Mouse (Mus musculus): ENCODE results near the gene Alkbh1. TPM values are rescaled to one million over a fixed set of nuclear protein-coding genes. Genes with fewer than 3 reads are reported as not detected.

Gene Alkbh1
- polyA plus RNA-seq, 2 experiments: 48.3 to 60.2 TPM

DNA sequence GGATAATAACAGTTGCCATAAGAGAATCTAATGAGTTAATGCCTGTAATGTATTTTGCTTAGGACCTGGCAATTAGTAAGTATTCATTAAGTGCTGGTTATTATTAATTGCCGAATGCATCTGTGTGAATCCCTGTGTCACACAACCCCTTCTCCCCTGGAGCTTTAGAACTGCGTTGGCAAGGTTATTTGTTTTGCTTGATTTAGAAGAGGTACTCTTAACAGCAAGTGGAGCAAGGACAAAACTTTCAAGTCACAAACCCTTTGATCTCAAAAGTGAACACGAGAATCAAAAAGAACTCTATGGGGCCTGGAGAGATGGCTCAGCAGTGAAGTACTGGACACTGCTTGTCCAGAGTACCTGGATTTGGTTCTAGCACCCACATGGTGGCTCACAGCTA lies 54.6 kb downstream of the Alkbh1 start:
- 68% methylated on average over 3 of the region's 3 CpGs for WGBS
- Histone ChIP-seq H3K4me1 (ENCODE audit: control insufficient read depth, insufficient read depth, low read length) (peaks cover 6% of the 10 kb centered on the region), H3K9me3 (ENCODE audit: control insufficient read depth, low read length) (no peaks in the 10 kb centered on the region), H3K9ac (ENCODE audit: low read depth, low read length, severe bottlenecking) (no peak overlapping the region), H3K36me3 (ENCODE audit: control insufficient read depth, insufficient read depth, low read length) (no peaks in the 10 kb centered on the region), H3K27me3 (ENCODE audit: control insufficient read depth, insufficient read depth, low read length) (no peaks in the 10 kb centered on the region), H3K27ac (replicated peaks; ENCODE audit: low read depth, low read length) (no peak overlapping the region), H3K4me3 (replicated peaks; ENCODE audit: low read length) (no peak overlapping the region), H3K4me2 (replicated peaks; ENCODE audit: low read depth, low read length, severe bottlenecking) (no peak overlapping the region)
- ATAC-seq (ENCODE audit: low FRiP score, low read depth) (no peak), DNase-seq (ENCODE audit: low spot score) (no peak)
- TF ChIP-seq POLR2A (IDR thresholded peaks at IDR 0.05; ENCODE audit: borderline replicate concordance, extremely low read depth, insufficient read depth, insufficient read length): no peak

DNA sequence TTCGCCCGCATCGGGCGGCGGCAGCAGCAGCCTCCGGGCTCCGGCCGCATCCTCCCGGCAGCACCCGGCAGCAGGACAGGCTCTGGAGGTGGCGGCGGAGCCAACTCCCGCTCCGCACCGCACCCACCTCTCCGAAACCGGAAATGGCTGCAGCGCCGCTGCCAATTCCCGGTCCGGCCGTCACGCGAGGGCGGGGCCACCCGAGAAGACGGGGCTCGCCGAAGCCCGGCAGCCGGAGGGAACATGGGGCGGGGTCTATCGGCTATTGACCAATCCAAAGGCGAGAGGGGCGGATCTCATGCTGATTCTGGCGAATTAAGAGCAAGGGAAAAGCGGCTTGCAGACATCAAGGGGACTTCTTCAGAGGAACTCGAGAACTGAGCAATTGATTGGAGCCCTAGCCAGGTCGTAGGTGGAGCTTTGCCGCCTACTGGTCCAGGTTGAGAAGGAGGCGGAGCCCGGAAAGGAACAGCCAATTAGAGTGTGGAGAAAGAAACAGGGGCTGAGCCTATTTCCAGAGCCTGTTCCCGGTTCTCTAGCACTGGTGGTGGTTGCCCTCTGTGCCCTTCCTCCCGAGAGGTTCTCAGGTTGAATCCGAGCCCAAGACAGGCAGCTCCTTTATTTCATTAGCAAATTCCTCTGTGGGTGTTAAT lies 55.6 kb downstream of the Alkbh1 start, which contains the start of gene Sptlc2:
Sptlc2 (minus strand) TSS at position 234 of the 653 bp plus-strand sequence.
- Histone ChIP-seq H3K4me2 (replicated peaks; ENCODE audit: low read depth, low read length, severe bottlenecking) (peak within 1 kb of the TSS; percentile 79), H3K9ac (ENCODE audit: low read depth, low read length, severe bottlenecking) (peak within 1 kb of the TSS; percentile 82), H3K4me3 (replicated peaks; ENCODE audit: low read length) (peak within 1 kb of the TSS; percentile 76), H3K36me3 (ENCODE audit: control insufficient read depth, insufficient read depth, low read length) (no peaks in the 10 kb centered on the region), H3K4me1 (ENCODE audit: control insufficient read depth, insufficient read depth, low read length) (peaks cover 6% of the 10 kb centered on the region), H3K27me3 (ENCODE audit: control insufficient read depth, insufficient read depth, low read length) (no peaks in the 10 kb centered on the region), H3K9me3 (ENCODE audit: control insufficient read depth, low read length) (no peaks in the 10 kb centered on the region), H3K27ac (replicated peaks; ENCODE audit: low read depth, low read length) (peak within 1 kb of the TSS; percentile 75)
- 2% methylated on average over 43 of the region's 45 CpGs for WGBS
- DNase-seq (ENCODE audit: low spot score) (peak; percentile 100), ATAC-seq (ENCODE audit: low FRiP score, low read depth) (peak; percentile 100)
- peak; percentile 80; the same call in 1 of the 2 replicates for TF ChIP-seq POLR2A (IDR thresholded peaks at IDR 0.05; ENCODE audit: borderline replicate concordance, extremely low read depth, insufficient read depth, insufficient read length)

DNA sequence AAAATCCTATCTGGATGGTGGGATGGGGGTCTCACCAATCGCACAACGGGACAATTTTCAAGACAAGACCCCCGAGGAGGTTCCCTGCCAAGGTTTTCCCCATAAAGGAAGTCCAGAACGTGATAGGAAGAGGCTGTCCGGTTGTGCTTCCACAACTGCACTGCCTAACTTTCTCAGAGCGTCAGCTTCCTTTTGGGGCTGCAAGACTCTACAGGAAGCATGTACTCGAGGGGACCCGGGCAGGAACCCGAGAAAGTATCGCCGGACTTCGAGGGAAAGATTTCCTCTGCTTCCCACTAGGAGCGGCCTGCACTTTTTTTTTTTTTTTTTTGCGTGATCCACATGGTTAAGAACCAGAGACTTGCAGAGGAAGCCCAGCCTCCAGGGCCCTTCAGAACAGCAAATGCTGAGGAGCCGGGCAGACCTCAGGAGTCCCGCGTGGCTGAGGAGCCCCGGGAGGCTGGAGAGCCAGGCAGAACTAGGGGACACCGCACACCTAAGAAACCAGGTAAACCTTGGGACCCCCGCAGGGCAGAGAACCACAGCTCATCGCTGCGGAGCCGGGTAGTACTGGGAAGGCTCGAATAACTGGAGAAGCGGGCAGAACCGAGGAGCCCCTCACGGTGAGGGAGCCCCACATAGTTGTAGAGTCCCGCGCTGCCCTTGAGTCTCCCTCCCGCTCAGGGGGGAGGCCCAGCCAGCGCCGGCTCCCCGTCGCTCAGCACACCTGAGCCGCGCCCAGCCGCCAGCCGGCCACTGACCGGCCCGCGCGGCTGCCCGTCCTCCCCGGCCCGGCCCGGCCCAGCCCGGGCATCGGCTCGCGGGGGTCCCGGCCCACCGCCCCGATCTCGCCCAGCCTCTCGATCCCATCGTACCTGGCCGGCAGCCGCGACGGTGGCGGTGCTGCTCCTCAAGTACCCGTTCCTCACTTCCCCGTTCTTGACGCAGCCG lies 56.4 kb downstream of the Alkbh1 start:
- Histone ChIP-seq H3K4me2 (replicated peaks; ENCODE audit: low read depth, low read length, severe bottlenecking) (peak overlapping the region; percentile 79), H3K27ac (replicated peaks; ENCODE audit: low read depth, low read length) (peak overlapping the region; percentile 75), H3K4me1 (ENCODE audit: control insufficient read depth, insufficient read depth, low read length) (peaks cover 6% of the 10 kb centered on the region), H3K27me3 (ENCODE audit: control insufficient read depth, insufficient read depth, low read length) (no peaks in the 10 kb centered on the region), H3K4me3 (replicated peaks; ENCODE audit: low read length) (peak overlapping the region; percentile 76), H3K36me3 (ENCODE audit: control insufficient read depth, insufficient read depth, low read length) (no peaks in the 10 kb centered on the region), H3K9me3 (ENCODE audit: control insufficient read depth, low read length) (no peaks in the 10 kb centered on the region), H3K9ac (ENCODE audit: low read depth, low read length, severe bottlenecking) (peak overlapping the region; percentile 82)
- ATAC-seq (ENCODE audit: low FRiP score, low read depth) (no peak; the same call in 1 of the 2 replicates), DNase-seq (ENCODE audit: low spot score) (no peak)
- 5% methylated on average over 33 of the region's 65 CpGs for WGBS
- no peak for TF ChIP-seq POLR2A (IDR thresholded peaks at IDR 0.05; ENCODE audit: borderline replicate concordance, extremely low read depth, insufficient read depth, insufficient read length)

DNA sequence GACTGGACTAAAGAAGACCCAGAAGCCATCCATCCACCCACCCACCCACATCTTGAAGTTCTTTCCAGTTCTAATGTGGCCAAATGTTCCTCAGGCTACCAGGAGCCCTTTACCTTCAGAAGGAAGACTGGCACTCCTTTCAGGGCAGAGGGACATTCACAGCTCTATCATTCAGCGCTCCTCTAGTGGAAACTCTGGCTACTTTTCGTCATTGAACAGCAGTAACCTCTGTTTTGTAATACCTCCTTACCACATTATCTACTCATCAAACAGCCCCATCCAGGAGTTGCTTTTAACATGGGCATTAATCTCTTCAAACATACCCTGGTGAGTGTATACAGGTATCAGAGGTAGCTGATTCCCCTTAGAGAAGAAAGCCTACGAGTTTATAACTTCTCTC lies 58.8 kb downstream of the Alkbh1 start:
- Histone ChIP-seq H3K4me2 (replicated peaks; ENCODE audit: low read depth, low read length, severe bottlenecking) (no peak overlapping the region), H3K27ac (replicated peaks; ENCODE audit: low read depth, low read length) (no peak overlapping the region), H3K9me3 (ENCODE audit: control insufficient read depth, low read length) (no peaks in the 10 kb centered on the region), H3K27me3 (ENCODE audit: control insufficient read depth, insufficient read depth, low read length) (no peaks in the 10 kb centered on the region), H3K36me3 (ENCODE audit: control insufficient read depth, insufficient read depth, low read length) (no peaks in the 10 kb centered on the region), H3K4me1 (ENCODE audit: control insufficient read depth, insufficient read depth, low read length) (peaks cover 6% of the 10 kb centered on the region), H3K4me3 (replicated peaks; ENCODE audit: low read length) (no peak overlapping the region), H3K9ac (ENCODE audit: low read depth, low read length, severe bottlenecking) (no peak overlapping the region)
- ATAC-seq (ENCODE audit: low FRiP score, low read depth) (no peak), DNase-seq (ENCODE audit: low spot score) (no peak)
- TF ChIP-seq POLR2A (IDR thresholded peaks at IDR 0.05; ENCODE audit: borderline replicate concordance, extremely low read depth, insufficient read depth, insufficient read length): no peak
- 92% methylated on average over 3 of the region's 3 CpGs for WGBS

DNA sequence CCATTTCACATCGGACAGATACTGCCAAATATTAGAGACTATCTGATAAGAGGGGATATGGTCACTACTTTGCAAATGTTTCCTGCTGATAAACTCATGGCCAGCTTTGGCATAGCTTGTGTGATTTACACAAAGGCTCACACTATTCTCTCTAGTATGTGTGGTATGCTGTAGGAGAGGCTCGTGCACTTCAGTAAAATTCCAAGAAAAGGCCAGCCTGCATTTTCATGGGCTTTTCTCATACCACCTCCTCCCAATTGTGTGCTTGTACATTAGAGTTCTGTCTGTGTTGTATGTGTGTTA lies 62.5 kb downstream of the Alkbh1 start:
- no peak overlapping the region for H3K4me3 ChIP-seq (replicated peaks; ENCODE audit: low read length)
- no peaks in the 10 kb centered on the region for H3K9me3 ChIP-seq (ENCODE audit: control insufficient read depth, low read length)
- H3K4me2 ChIP-seq (replicated peaks; ENCODE audit: low read depth, low read length, severe bottlenecking): no peak overlapping the region
- ATAC-seq (ENCODE audit: low FRiP score, low read depth): no peak
- H3K4me1 ChIP-seq (ENCODE audit: control insufficient read depth, insufficient read depth, low read length): peaks cover under 1% of the 10 kb centered on the region; the same call in 1 of the 2 replicates
- H3K27me3 ChIP-seq (ENCODE audit: control insufficient read depth, insufficient read depth, low read length): no peaks in the 10 kb centered on the region
- no peak for DNase-seq (ENCODE audit: low spot score)
- no peak overlapping the region for H3K9ac ChIP-seq (ENCODE audit: low read depth, low read length, severe bottlenecking)
- TF ChIP-seq POLR2A (IDR thresholded peaks at IDR 0.05; ENCODE audit: borderline replicate concordance, extremely low read depth, insufficient read depth, insufficient read length): no peak
- H3K36me3 ChIP-seq (ENCODE audit: control insufficient read depth, insufficient read depth, low read length): peaks cover 3% of the 10 kb centered on the region; the same call in 1 of the 2 replicates
- 69% methylated on average over 2 of the region's 2 CpGs for WGBS
- no peak overlapping the region for H3K27ac ChIP-seq (replicated peaks; ENCODE audit: low read depth, low read length)
